Mouse (Mus musculus) limb, embryonic 10.5 days (tissue): ENCODE results near the gene Tcstv3. TPM values are rescaled to one million over a fixed set of nuclear protein-coding genes. Genes with fewer than 3 reads are reported as not detected.
"Not testable (repeated sequence)": the region's sequence is repeated elsewhere in the genome, so short reads cannot be mapped to it uniquely, and the experiment has no call there.

Experiments used
- DNase-seq: peaks from one replicate; pipeline ENCODE4 v3.0.0-alpha.2; 2017; ENCODE audit warnings: low spot score
- H3K27ac ChIP-seq: fragments of 300-500 bp; sonication (generic); 2 replicates; pipeline ENCODE4 v1.5.1; 2016; ENCODE audit warnings: mild to moderate bottlenecking
- H3K27me3 ChIP-seq: fragments of 300-500 bp; sonication (generic); 2 replicates; pipeline ENCODE4 v1.6.1; 2016; ENCODE audit warnings: low read depth, mild to moderate bottlenecking; ENCODE audit not compliant: poor library complexity, severe bottlenecking
- H3K36me3 ChIP-seq: fragments of 300-500 bp; sonication (generic); 2 replicates; pipeline ENCODE4 v1.6.1; 2016; ENCODE audit warnings: mild to moderate bottlenecking, moderate library complexity
- H3K4me1 ChIP-seq: fragments of 300-500 bp; sonication (generic); 2 replicates; pipeline ENCODE4 v1.6.1; 2016
- H3K4me3 ChIP-seq: fragments of 300-500 bp; sonication (generic); 2 replicates; pipeline ENCODE4 v1.5.1; 2016; ENCODE audit warnings: mild to moderate bottlenecking, moderate library complexity
- H3K9me3 ChIP-seq: fragments of 300-500 bp; sonication (generic); replicated peaks from 2 replicates; pipeline ENCODE4 v1.6.1; 2016; ENCODE audit warnings: mild to moderate bottlenecking
- WGBS: fragments of 180-500 bp; shearing (Covaris S2); methylation state at CpG from one replicate; pipeline ENCODE4 v1.1.7; 2016; 5-methylcytosine and 5-hydroxymethylcytosine counted together
- polyA plus RNA-seq: library from polyadenylated mRNA; unstranded; fragments of >200 nt; fragmentation: Nextera tagmentation; extraction: Ambion mirVana; gene quantifications from 2 replicates; pipeline ENCODE4 v1.2.1, GENCODE M21; 2016

The Tcstv3 gene
- polyA plus RNA-seq, result not detected in 2 replicates

DNA sequence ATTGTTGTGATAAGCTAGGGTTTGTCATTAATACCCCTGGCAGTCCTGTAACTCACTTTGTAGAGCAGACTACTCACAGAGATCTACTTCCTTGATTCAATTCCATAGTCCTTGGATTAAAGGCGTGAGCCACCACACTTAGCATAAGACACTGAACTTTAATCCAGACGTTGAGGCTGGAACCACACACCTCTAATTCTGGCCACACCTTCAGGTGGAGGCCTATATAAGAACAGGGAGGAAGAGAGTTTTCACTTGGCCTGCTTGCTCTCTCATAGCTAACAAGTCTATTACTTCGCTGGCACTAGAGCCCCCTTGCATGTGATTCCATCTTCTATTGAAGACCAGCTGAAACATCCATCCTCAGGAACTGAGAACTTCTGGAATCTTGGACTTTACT, at the start of gene Tcstv3:
Gene Tcstv3, plus strand, starts transcription at position 301 of the 400 bp plus-strand sequence.
- not testable (repeated sequence) for H3K4me3 ChIP-seq, DNase-seq, H3K9me3 ChIP-seq, H3K27ac ChIP-seq, H3K4me1 ChIP-seq, H3K27me3 ChIP-seq, H3K36me3 ChIP-seq
- 84% methylated on average over 3 of the region's 3 CpGs for WGBS

DNA sequence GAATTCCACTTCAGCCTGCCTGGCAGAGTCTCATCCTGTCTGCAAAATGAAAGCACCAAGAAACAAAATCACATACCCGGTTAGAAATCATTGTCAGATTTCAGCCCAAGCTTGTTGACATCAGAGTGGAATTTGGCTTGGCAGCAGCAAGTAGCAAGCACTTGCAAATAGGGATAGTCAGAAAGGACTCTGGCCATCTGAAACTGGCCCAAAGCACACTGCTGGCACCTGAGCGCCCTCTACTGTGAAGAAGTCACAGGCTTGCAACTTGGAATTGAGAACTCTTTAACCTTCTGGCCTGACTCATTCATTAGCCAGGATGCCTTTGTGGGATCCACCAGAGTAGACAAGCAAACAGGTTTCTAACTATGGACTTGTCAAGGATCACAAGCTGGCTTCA, 38.8 kb upstream of the Tcstv3 start:
- 29% methylated on average over 2 of the region's 2 CpGs for WGBS
- H3K27me3 ChIP-seq, DNase-seq, H3K36me3 ChIP-seq, H3K9me3 ChIP-seq, H3K4me3 ChIP-seq, H3K4me1 ChIP-seq, H3K27ac ChIP-seq: not testable (repeated sequence)

DNA sequence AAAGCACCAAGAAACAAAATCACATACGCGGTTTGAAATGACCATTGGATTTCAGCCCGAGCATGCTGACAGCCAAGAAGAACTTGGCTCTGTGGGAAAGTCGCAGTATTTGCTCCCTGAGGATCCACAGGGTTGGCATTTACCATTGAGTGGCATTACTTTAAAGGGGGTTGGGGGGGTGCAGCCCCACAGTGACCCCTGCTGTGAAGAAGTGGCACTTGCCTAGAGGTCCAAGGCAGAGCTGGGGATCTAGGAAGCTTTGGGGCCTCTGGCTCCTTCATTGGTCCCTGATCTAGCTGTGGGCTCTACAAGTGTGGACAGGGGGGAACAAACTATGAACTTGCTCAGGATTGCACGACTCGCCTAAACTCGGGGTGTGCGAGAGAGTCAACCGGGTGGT, 37.9 kb upstream of the Tcstv3 start:
- H3K4me1 ChIP-seq, result no peaks in the 10 kb centered on the region
- no peak overlapping the region for H3K27ac ChIP-seq
- WGBS, result 94% methylated on average over 9 of the region's 9 CpGs
- H3K27me3 ChIP-seq, result no peaks in the 10 kb centered on the region
- H3K4me3 ChIP-seq, result no peak overlapping the region
- no peaks in the 10 kb centered on the region for H3K9me3 ChIP-seq
- no peaks in the 10 kb centered on the region for H3K36me3 ChIP-seq
- DNase-seq, result no peak

DNA sequence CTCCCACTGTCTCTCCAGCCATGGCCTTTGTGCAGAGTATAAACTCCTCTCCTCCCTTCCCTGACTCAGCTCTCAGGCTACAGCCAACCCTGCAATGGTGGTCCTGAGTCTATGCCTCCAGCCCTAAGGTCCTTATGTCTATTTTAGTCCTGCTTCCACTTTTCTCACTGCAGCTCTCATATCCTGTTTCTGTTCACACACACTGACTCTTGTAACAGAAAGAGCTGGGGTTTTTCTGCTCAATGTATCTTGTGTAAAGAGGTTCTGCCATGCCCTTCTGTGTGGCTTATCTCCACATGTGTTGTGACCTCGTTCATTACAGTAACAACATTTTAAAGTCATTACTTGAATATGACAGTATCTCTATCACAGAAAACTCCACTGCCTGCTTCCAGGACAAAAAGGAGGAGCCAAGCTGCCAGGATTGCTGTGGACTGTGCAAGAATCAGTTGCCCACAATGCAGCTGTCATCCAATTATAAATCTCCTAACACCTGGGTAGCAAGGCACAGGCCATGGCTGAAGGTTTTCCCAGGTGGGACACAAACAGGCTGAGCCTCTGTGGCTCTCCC, 17.3 kb upstream of the Tcstv3 start:
- 77% methylated on average over 1 of the region's 1 CpGs for WGBS
- no peaks in the 10 kb centered on the region for H3K4me1 ChIP-seq
- H3K9me3 ChIP-seq, result no peaks in the 10 kb centered on the region
- H3K27me3 ChIP-seq, result no peaks in the 10 kb centered on the region
- H3K4me3 ChIP-seq, result no peak overlapping the region
- no peak for DNase-seq
- H3K27ac ChIP-seq, result no peak overlapping the region
- no peaks in the 10 kb centered on the region for H3K36me3 ChIP-seq

DNA sequence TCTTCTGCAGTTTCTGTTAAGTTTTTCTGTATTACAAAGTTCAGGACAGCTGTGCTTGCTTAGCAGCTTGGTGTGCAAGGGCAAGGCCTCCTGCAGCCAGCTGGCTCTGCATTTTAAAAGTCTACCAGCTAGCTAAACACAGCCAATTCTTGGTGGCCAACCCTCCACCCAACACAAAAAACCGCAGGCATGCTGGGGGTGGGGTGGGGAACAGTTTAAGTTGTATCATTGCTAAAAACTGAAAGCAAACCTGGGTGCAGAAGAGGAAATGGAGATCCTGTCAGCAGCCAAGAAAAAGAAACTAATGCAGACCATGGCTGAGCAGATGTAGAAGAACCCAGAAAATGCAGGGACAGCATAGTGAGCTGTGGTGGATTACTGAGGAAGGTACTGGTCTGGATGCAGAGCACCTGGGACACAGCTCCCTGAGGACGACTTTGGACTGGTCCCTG, 16.7 kb upstream of the Tcstv3 start, which contains the start of gene BC147527:
Gene BC147527, plus strand, starts transcription at position 402 of the 452 bp plus-strand sequence.
- Histone ChIP-seq H3K4me3 (no peak within 1 kb of the TSS), H3K27me3 (no peaks in the 10 kb centered on the region), H3K36me3 (no peaks in the 10 kb centered on the region), H3K9me3 (no peaks in the 10 kb centered on the region), H3K27ac (no peak within 1 kb of the TSS), H3K4me1 (no peaks in the 10 kb centered on the region)
- 62% methylated on average over 2 of the region's 2 CpGs for WGBS
- DNase-seq, result no peak

GRCm38 (mm10) chr13:120300853-120301252, 15.8 kb upstream of the Tcstv3 start:
- Histone ChIP-seq H3K27ac (no peak overlapping the region), H3K4me1 (no peaks in the 10 kb centered on the region), H3K27me3 (no peaks in the 10 kb centered on the region), H3K36me3 (no peaks in the 10 kb centered on the region), H3K4me3 (no peak overlapping the region), H3K9me3 (no peaks in the 10 kb centered on the region)
- WGBS, result 85% methylated on average over 4 of the region's 4 CpGs
- DNase-seq, result no peak

- no peaks in the 10 kb centered on the region for H3K9me3 ChIP-seq
- WGBS, result 80% methylated on average over 4 of the region's 4 CpGs
- H3K4me1 ChIP-seq, result no peaks in the 10 kb centered on the region
- H3K4me3 ChIP-seq, result no peak overlapping the region
- H3K27ac ChIP-seq, result no peak overlapping the region
- H3K36me3 ChIP-seq, result no peaks in the 10 kb centered on the region
- H3K27me3 ChIP-seq, result peaks cover 7% of the 10 kb centered on the region; the same call in 1 of the 2 replicates
- no peak for DNase-seq
Measured at GRCm38 (mm10) chr13:120310749-120311148, 5.9 kb upstream of the Tcstv3 start.

- Histone ChIP-seq H3K4me1 (no peaks in the 10 kb centered on the region), H3K4me3 (no peak overlapping the region), H3K36me3 (no peaks in the 10 kb centered on the region), H3K27me3 (peaks cover 7% of the 10 kb centered on the region; the same call in 1 of the 2 replicates), H3K9me3 (no peaks in the 10 kb centered on the region), H3K27ac (no peak overlapping the region)
- DNase-seq, result peak; percentile 49
- WGBS, result 40% methylated on average over 14 of the region's 14 CpGs
Measured at GRCm38 (mm10) chr13:120313584-120313983, 3.1 kb upstream of the Tcstv3 start.

GRCm38 (mm10) chr13:120320183-120320582, 3.5 kb downstream of the Tcstv3 start:
- DNase-seq, result no peak
- Histone ChIP-seq H3K9me3 (no peaks in the 10 kb centered on the region), H3K27ac (no peak overlapping the region), H3K4me1 (no peaks in the 10 kb centered on the region), H3K4me3 (no peak overlapping the region), H3K27me3 (no peaks in the 10 kb centered on the region), H3K36me3 (no peaks in the 10 kb centered on the region)
- 69% methylated on average over 3 of the region's 3 CpGs for WGBS

DNA sequence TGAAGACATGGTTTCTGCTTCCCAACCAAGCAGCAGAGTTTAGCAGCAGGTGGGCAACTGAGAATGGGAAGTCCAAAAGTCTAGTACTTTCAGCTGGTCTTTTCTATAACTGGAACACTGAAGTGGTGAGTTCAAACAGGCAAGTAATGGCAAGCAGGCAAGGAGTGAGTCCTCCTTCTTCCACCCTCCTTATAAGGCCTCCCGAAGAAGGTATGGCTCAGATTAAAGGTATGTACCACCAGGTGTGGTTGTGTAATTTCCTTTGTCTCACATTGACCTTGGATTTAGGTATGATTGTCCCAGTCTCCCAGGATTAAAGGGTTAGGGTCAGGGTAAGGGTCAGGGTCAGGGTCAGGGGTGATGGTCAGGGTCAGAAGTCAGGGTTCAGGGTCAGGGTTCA, 4.0 kb downstream of the Tcstv3 start:
- Histone ChIP-seq H3K9me3 (no peaks in the 10 kb centered on the region), H3K36me3 (no peaks in the 10 kb centered on the region), H3K27ac (no peak overlapping the region), H3K4me1 (no peaks in the 10 kb centered on the region), H3K27me3 (no peaks in the 10 kb centered on the region), H3K4me3 (no peak overlapping the region)
- DNase-seq, result no peak
- WGBS, result 96% methylated on average over 1 of the region's 1 CpGs

Other genes with a start within 250 kb of the Tcstv3 start
- gene Gm20767, start 176.6 kb upstream of the Tcstv3 start, polyA plus RNA-seq, result not detected in 2 replicates
- not detected in 2 replicates for gene Gm21818, start 144.4 kb upstream of the Tcstv3 start, polyA plus RNA-seq
- gene Gm21762, start 100.9 kb upstream of the Tcstv3 start, polyA plus RNA-seq, result not detected in 2 replicates
- not detected in 2 replicates for gene Gm21731, start 77.8 kb upstream of the Tcstv3 start, polyA plus RNA-seq
- gene AF067061, start 53.8 kb upstream of the Tcstv3 start, polyA plus RNA-seq, result not detected in 2 replicates
- gene BC147527, start 16.5 kb upstream of the Tcstv3 start, polyA plus RNA-seq, result not detected in 2 replicates